Mouse (Mus musculus): Measurements from ENCODE around the gene Cln5. TPM values are rescaled to one million over a fixed set of nuclear protein-coding genes. Genes with fewer than 3 reads are reported as not detected.

Cln5 gene
- 10 to 100 TPM; 11.6 to 14.4 TPM for total RNA-seq (2021)
- long read RNA-seq, experiment 1, transcript Cln5-201 (4 exons, 2,445 nt), result major isoform, 16 of 19 reads
- long read RNA-seq, experiment 1, partial matches to known transcripts, result 0 of 19 reads
- long read RNA-seq, experiment 1, other reads (novel, unspliced or antisense), result 3 of 19 reads
- long read RNA-seq, experiment 2, transcript Cln5-201 (4 exons, 2,445 nt), result major isoform, 16 of 18 reads
- long read RNA-seq, experiment 2, partial matches to known transcripts, result 2 of 18 reads
- long read RNA-seq, experiment 2, other reads (novel, unspliced or antisense), result 0 of 18 reads

GRCm38 (mm10) chr14:103069864-103070611, at the start of gene Cln5:
TSS of gene Cln5 (plus strand) at chr14:103070216.
- DNase-seq (ENCODE audit: low spot score), result peak; percentile 94

GRCm38 (mm10) chr14:103029203-103029602, 40.8 kb upstream of the Cln5 start:
- DNase-seq (ENCODE audit: low spot score), result no peak

GRCm38 (mm10) chr14:103033271-103033823, 36.7 kb upstream of the Cln5 start:
- DNase-seq (ENCODE audit: low spot score), result no peak

- no peak for DNase-seq (ENCODE audit: low spot score)
Measured at GRCm38 (mm10) chr14:103034076-103034475, 35.9 kb upstream of the Cln5 start.

- no peak for DNase-seq (ENCODE audit: low spot score)
Measured at GRCm38 (mm10) chr14:103037016-103037415, 33.0 kb upstream of the Cln5 start.

GRCm38 (mm10) chr14:103046677-103047076, 23.3 kb upstream of the Cln5 start, which contains the start of gene Acod1:
TSS of gene Acod1 (plus strand) at chr14:103046977.
- no peak for DNase-seq (ENCODE audit: low spot score)

GRCm38 (mm10) chr14:103048292-103049086, 21.5 kb upstream of the Cln5 start:
- no peak for DNase-seq (ENCODE audit: low spot score)

- DNase-seq (ENCODE audit: low spot score), result peak; percentile 69
Measured at GRCm38 (mm10) chr14:103051159-103051769, 18.8 kb upstream of the Cln5 start.

GRCm38 (mm10) chr14:103054731-103055130, 15.3 kb upstream of the Cln5 start:
- DNase-seq (ENCODE audit: low spot score), result no peak

GRCm38 (mm10) chr14:103056601-103057000, 13.4 kb upstream of the Cln5 start:
- no peak for DNase-seq (ENCODE audit: low spot score)

GRCm38 (mm10) chr14:103058998-103059397, 11.0 kb upstream of the Cln5 start:
- DNase-seq (ENCODE audit: low spot score), result no peak

GRCm38 (mm10) chr14:103059495-103059894, 10.5 kb upstream of the Cln5 start:
- DNase-seq (ENCODE audit: low spot score), result no peak

- DNase-seq (ENCODE audit: low spot score), result peak; percentile 80
Measured at GRCm38 (mm10) chr14:103065294-103066167, 4.5 kb upstream of the Cln5 start.

- DNase-seq (ENCODE audit: low spot score), result no peak
Measured at GRCm38 (mm10) chr14:103069465-103069863, 552 bp upstream of the Cln5 start.

- peak; percentile 18 for DNase-seq (ENCODE audit: low spot score)
Measured at GRCm38 (mm10) chr14:103070790-103071189, 774 bp downstream of the Cln5 start.

- DNase-seq (ENCODE audit: low spot score), result no peak
Measured at GRCm38 (mm10) chr14:103071471-103071870, 1.5 kb downstream of the Cln5 start.

- no peak for DNase-seq (ENCODE audit: low spot score)
Measured at GRCm38 (mm10) chr14:103072731-103073130, 2.7 kb downstream of the Cln5 start.

- no peak for DNase-seq (ENCODE audit: low spot score)
Measured at GRCm38 (mm10) chr14:103073825-103074224, 3.8 kb downstream of the Cln5 start.

- DNase-seq (ENCODE audit: low spot score), result no peak
Measured at GRCm38 (mm10) chr14:103075166-103075565, 5.2 kb downstream of the Cln5 start.
